Mouse (Mus musculus) layer of hippocampus, postnatal 10 days (tissue): ENCODE results near the gene Dis3l2. TPM values are rescaled to one million over a fixed set of nuclear protein-coding genes. Genes with fewer than 3 reads are reported as not detected.

Experiments used
- DNase-seq, 2 experiments: peaks; one replicate each; pipeline ENCODE4 v3.0.0; 2021; ENCODE audit warnings: low spot score in 2 of 2
- total RNA-seq, 2 experiments: library from RNA; stranded (reverse); gene quantifications; 2 replicates each; pipeline ENCODE4 v1.2.3; 2021

The Dis3l2 gene
- total RNA-seq, 2 experiments from 2014 or later = 27.6 to 28.7 TPM

DNA sequence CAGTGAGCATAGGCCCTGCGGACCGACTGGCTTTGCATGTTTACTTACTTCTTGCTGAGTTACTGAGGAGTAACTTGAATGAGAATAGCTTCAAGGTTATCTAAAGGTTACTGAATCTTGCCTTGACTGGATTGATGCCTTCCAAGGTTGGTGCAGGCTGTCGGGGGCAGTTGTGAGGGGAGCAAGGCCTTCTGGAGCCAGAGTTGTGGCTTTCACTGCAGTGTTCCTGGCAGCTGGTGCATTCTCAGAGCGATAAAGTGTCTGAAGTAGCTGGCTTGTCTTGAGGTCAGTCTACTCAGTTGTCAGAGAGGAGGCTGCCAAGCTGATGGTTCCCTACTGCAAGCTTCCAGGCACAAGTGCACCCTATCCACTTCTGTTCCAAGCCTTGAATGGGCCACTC is 15.8 kb downstream of the Dis3l2 start:
- no peak for DNase-seq

DNA sequence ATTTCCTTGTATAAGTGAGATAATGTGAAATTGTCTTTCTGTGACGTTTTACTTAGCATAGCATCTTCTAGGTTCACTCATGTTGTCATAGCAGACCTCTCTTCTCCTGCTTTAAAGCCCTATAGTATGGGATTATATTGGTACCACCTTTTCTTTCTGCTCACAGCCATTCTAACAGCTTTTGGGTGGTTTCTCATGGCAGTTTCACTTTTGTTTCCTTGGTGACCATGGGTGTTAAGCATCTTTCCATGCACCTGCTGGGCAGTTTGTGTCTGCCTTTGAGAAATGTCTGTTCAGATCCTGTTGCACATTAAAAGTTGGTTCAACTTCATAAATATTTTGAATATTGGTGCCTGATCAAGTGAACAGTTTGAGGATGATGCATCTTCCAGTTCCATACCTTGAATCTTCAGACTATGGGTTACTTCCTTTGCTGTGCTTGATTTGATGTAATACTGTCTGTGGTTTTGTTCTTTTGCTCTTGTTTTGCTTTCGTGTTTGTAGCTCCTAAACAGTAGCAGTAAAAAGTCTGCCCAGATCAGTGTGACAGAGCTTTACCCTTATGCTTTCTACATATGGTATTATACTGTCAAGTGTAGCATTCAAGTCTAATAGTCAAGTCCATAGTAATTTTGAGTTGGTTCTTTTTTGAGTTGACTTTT is 29.7 kb downstream of the Dis3l2 start:
- no peak for DNase-seq

DNA sequence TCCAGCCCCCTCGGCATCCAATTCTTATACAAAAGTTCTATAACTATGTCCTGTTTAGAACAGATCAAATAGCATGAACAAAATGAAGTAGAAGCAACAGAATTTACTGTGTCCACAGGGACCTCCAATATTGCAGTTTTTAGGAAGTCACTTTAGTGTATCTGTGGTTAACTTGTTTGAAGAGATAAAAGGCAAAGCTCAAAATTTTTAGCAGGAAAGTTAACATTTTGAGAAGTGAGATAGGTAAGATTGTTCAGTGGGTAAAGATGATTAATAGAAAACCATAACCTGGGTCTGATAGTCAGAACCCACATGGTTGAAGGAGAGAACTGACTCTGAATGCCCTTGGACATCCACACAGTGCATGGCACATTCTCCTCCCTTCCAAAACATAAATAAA is 32.8 kb downstream of the Dis3l2 start:
- no peak for DNase-seq

DNA sequence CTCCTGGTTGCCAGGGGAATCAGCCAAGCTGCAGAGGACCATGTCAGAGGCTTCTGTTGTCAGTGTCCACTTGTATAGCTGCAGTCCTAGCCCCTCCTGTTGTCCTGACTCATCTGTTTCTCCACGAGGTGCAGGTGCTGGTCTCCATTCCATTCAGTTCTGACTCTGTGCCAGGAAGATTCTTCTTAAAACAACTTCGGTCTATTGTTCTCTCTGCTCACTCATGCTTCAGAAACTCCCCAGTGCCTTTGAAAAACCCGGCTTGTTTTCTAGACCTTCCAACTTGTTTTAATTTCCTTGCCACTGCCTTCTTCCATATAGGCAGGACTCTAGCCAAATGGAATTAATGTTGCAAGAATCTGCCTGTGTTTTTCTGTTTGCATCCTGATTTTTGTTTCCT is 39.3 kb downstream of the Dis3l2 start:
- DNase-seq = no peak

DNA sequence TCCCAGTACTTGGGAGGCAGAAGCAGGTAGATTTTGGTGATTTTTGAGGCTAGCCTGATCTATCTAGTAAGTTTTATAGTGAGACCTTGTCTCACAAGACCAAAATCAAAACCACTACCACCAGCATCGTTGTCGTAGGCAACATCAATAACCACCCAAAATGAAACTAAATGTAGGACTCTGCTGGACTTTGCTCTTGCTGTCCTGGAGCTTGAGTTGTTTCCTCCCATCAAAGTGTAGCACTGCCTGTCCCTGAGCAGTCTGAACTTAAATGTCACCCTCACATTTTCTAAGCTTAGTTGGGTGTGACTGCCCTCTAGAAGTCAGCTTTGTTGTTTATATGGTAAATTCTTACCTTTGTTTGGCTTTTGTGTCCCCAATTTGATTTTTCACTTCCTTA is 43.4 kb downstream of the Dis3l2 start:
- no peak for DNase-seq

DNA sequence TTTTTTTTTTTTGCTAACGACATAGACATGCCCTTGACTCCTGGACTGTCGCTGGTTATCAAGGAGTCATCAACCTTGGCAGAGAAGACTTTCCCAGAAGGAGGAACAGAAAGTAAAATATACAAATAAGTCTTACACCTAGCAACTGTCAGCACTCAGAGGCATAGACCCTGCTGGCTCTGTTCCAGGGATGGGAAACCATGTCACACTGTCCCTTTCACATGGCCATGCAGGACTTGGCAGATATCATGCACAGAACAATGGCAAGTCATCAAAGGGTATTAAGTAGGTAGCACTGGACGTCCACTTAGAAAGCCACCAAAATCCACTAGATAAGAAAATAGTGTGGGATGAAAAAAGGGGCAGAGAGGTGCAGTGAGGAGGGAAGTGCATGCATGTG is 46.5 kb downstream of the Dis3l2 start:
- DNase-seq = no peak

DNA sequence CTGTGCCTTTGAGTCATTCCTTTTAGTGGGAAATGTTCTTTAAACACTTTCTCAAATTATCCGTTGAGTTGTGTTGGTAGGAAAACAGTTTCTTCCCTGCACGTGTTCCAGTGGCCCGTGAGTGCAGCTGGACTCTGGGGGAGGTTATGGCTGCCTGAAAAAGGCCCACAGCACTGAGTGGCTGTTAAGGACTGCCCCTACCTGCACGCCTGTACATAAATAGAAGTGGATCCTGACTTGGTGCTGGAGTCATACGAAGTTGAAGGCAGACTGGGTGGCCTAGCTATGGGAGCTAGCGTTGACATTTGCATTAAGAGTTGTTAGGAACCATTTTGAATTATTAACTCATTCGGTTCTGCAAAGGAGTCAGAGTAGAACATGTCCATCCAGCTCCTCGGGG is 49.8 kb downstream of the Dis3l2 start:
- DNase-seq = no peak

DNA sequence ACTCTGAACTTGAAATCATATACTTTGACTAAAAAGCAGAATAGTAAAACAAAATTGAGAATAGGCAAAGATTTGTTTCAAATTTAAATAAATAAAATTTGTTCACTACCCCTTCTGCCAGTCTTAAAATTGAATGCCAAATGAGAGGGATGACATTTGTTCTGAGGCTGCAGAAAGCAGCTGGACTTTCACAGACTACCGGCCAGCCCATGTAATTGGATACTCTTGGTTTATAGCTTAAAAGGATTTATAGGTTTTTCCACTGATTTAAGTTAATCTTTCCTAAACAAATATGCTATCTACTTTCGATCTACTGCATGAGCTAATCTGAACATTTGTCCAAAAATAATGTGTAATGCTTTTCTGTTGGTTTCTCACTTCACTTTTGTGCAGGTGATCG is 50.7 kb downstream of the Dis3l2 start:
- DNase-seq = no peak

DNA sequence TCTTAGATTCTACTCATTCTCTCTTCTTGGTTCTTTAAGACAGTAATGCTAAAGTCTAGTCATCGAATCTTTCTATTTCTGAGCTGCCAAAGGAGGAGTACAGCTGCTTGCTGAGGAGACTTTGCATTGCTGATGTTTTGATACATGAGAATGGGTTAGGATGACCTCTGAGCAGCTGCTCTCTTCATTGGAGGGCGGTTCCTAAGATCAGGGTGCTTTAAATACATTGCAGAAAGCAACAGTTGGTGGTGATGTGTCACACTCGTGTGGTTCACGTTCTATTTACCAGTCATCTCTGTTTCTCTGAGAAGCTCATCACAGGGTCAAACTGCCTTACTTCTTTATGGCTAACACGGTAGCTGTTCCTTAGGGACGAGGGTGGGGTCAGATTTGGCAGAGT is 54.5 kb downstream of the Dis3l2 start:
- no peak for DNase-seq

DNA sequence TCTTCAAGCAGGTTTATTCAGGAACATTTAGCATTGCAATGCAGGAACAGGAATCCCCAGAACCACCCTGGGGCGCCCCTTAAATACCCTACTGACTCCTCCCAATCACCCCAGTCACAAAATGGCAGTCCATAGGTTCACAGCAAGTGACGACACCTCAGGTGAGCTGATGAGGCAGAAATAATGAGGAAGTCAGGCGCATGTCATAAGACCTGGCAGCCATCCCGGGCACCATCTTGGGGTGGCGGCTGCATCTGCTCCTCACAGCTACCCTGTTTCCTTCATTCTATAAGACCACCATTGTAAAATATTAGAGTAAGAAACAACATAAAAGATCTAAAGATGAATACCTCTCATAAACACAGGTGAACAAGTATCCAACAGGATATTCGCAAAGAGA is 58.6 kb downstream of the Dis3l2 start:
- DNase-seq = no peak

DNA sequence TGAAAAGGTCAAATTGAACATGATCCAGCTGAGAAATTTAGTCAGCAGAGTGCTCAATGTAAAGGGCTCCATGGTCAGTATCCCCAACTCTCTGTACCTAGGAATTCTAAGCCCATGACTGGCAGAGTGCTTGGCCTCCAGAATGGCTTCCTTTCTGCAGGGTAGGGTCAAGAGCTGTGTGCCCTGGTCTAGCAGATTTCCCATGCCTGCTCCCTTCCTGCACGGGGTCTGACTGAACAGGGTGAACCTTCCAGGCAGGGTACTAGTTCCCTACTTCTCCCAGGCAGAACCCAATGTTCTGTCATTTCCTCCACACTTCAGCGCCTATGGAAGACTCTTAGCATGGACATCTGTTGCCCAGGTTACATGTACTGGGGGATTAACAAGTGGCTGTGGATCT is 97.6 kb downstream of the Dis3l2 start:
- DNase-seq = no peak

DNA sequence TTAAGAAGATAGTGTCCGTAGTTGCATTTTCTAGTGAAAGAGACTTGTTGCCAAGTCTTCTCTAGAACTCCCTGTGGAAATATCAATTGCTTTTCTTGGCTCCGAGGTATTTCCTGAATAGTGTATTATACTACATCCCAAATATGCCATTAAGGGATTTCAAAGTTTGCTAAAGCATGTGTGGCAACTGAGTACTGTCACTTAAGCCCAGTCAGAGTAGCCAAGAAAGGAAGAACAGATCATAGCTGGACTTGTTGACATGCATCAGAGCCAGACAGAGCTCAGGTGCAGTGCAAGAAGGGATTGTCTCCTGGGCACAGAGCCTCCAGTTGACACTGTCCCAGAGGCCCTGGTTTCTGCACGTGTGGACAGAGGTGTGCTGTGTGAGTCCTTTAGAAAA is 108.1 kb downstream of the Dis3l2 start:
- no peak for DNase-seq

DNA sequence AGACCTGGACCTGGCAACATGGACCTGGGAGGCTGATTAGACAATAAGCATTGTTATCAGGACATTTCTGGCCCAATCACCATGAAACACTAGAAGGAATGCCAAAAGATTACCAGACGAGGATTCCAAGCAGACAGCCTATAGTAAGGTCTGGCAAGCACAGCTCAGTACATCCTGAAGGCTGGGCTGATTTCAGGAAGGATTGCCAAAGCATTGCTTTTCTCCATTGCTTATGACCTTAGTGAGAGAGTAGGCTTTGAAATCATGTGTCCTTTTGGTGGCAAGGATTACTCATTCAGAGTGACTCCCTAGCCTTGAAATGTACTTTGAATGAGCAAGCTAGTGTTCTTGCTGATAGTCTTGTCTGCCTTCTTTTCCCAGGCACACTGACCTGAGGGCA is 118.7 kb downstream of the Dis3l2 start:
- no peak for DNase-seq

DNA sequence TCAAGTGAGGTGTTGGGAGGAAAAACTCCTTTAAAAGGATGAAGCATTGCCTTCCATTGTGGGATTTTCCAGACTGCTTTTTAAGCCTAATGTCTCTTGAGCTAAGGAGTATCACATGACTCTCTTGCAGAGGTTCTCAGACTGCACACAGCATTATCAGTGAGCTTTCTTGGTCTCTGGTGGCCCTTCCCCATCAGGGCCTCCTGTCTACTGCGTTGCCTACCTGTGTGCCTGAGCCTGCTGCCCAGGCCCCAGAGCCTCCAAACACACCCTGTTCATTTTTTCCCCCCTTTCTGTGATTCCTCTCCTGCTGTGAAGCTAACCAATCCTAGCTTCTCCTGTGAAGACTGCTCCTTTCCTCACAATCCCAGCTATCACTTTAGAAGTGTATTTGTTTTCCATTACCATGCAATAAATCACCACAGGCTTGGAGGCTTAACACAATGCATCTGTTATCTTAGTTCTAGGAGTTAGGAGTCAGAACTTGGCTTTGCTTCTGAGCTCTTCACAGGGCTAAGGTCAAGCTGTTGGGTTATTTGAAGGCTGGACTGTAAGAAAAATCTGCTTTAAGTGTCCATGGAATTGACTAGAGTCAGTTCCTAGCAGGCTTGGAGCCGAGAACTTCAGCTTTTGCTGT is 130.9 kb downstream of the Dis3l2 start:
- DNase-seq = no peak

DNA sequence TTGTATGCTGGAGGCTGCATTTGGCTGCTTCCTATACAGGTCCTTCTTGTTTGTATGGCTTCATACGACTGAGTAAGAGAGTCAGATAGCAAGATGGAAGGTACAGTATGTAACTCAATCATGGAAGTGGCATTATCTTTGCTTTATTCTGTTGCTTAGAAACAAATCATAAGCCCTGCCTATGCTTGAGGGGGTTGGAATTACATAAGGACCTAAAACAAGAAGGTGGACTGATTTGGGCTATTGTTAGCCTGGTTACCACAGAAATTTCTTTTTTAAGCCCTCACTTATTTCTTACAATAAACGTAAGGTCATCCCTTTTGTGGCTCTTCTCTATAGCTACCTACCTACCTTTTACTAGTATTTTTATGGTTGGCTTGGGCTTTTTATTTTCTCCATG is 131.4 kb downstream of the Dis3l2 start:
- no peak for DNase-seq

DNA sequence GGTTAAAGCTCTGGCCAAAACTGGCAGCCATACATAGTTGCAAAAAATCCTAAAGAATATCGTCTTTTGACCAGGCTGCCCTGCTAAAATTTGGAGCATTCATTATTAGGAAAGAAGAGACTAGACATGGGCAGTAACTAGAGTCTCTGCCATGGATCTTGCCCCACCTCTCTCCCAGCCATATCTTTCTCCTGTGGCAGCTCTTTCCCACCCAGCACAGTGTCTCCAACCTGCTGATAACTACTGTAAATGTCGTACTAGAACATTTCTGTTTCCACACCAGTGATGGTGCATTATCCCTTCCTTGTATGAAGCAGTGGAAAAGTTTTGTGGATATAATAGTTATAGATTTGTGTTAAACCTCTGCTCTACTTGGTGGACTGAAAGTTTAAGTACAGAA is 147.1 kb downstream of the Dis3l2 start:
- no peak for DNase-seq

DNA sequence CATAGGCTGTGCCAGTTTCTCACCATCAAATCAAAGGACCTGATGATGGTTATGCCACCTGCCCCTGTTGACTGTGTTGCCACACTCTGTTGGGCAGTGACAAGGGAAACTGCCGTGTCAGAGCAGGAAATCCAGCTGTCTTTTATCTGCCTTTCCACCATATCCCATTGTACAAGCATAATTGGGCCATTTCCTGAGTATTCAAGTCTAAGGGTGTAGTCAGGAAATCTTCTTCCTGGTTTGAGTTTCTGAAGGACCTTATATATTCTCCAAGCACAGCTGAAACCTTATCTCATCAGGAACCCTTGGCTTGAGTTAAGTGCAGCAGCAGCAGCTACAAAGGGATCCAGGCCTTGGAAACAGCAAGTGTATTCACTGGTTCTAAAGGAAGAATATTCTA is 155.3 kb downstream of the Dis3l2 start:
- no peak for DNase-seq

DNA sequence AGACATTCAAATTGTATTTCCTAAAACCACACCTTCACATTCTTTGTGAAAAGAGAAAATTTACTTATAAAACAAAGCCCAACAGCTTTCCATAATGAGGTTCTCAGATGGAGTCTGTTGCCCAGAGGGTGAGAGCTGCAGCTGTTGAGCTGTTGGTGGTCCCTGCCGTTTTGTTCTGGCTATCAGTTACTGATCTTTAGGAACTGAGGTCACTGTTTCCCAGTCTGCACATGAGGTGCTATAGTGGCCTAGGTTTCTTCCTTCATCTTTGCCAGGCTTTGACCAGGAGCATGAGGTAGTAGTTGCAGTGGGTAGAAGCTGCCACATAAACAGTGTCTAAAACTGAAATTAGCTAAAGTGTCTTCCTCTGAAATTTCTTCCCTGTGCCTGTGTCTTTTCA is 155.8 kb downstream of the Dis3l2 start:
- DNase-seq = no peak

DNA sequence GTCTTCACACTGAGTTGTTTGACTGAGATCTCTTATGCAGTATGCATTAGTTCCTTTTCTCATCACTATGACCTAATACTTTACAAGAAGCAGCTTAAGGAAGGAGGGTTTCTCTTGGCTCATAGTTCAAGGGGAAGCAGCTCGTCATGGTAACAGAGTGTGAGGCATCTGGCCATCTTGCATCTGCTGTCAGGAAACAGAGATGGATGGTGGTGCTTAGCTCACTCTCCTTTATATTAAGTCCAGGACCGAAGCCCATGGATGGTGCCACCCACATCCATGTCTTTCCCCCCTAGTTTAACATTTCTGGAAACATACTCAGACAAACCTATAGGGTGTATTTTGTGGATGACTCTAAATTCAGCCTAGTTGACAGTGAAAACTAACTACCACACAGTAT is 170.1 kb downstream of the Dis3l2 start:
- DNase-seq = no peak

DNA sequence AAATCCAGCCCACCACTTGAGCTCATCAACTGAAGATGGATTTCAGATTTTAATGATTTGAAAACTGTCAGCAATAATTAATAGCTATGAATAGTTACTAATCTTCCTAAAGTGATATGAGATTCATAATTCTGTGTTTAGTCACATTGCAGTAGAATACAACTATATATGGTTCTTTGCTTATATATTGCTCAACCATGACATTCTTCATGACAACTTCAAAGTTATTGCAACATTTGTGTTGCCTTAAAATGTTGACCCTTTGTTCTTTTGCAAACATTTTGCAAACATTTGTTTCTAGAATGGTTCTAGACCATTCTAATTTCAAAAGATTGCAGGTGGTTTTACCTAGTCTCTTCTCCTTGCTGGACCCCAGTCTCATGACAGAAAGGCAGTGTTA is 175.1 kb downstream of the Dis3l2 start:
- no peak for DNase-seq

DNA sequence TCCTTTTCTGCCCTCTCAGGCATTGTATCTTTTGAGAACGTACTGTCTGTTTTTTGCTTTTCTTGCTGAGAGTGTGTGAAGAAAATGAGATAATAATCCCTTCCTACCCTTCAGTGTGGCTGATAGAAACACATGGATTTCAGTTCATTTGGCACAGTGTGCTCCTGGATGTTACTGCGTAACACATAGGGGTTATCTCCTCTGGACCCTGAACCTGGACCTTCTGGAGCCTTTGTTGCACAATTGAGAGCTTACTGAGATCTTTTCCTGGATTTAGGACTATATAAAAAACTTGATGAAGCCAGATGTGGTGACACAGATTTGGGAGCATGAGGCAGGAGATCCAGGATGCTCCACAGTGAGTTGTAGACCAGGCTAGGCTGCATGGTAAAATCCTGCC is 175.9 kb downstream of the Dis3l2 start:
- DNase-seq = no peak

DNA sequence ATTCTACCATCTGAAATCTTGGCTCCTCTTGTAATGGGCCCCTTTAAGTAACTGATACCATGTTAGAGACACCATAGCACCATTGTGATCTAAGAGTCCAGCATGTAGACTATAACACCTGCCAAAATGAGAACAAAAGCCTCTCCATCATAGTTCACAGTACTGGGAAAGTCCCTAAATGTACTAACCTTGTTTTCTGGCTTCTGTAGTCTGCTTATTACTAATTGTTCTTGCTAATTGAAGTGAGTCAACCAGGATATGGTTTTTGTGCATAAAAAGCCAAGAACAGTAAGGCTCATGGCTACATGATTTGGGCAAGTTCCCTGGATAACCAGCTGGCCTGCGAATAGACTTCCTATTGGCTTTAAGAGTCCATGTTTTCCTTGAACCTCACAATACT is 183.5 kb downstream of the Dis3l2 start:
- no peak for DNase-seq

DNA sequence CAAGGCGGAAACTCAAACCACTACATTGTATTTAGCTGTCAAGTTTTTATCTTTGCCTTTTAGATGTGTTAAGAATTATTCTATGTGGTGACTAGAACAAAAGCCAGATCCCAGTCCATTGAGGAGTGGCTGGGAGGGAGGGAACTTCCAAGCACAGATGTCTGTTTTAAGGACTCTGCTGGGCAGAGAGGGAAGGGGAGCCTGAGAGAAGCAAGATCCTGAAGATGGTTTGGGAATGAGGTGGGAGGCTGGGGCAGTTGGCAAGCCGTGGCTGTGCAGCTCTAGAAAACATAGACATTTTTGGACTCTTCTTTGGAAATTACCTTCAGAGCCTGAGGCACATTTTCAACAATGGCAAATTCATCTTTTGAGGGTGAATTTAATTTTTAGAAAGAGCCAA is 208.9 kb downstream of the Dis3l2 start:
- no peak for DNase-seq

DNA sequence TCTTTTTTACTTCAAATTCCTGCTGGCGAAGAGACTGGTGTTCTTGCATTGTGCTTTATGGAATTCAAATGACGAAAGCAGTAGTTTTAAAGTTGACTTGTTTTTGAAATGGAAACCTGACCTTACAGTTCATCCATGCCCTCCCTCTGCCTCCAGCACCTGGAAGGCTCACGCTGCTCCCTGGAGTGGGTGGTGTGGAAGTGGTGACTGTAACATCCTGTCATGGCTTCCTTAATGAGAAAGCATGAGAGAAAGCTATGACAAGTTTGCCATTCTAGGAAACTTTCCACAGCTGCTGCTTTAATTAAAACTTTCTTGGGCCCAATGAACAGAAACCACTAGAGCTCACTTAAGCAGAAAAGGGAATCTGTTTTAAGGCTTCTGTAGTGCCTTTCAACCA is 210.3 kb downstream of the Dis3l2 start:
- no peak for DNase-seq
